Mouse (Mus musculus): Measurements from ENCODE around the gene Gngt1. TPM values are rescaled to one million over a fixed set of nuclear protein-coding genes. Genes with fewer than 3 reads are reported as not detected.

Gngt1 gene
- not detected for total RNA-seq (2022)

GRCm38 (mm10) chr6:3993492-3993891 is at the start of gene Gngt1:
Gene Gngt1 (plus strand): TSS chr6:3993792.
- no peak for DNase-seq

- DNase-seq, result no peak
Observed at GRCm38 (mm10) chr6:3954969-3955368, 38.6 kb upstream of the Gngt1 start.

- DNase-seq, result peak; percentile 5
Observed at GRCm38 (mm10) chr6:3967676-3968626, 25.6 kb upstream of the Gngt1 start.

- no peak for DNase-seq
Observed at GRCm38 (mm10) chr6:3973679-3974078, 19.9 kb upstream of the Gngt1 start.

- DNase-seq, result no peak
Observed at GRCm38 (mm10) chr6:3982661-3983284, 10.8 kb upstream of the Gngt1 start.

- DNase-seq, result no peak
Observed at GRCm38 (mm10) chr6:3988750-3989149, 4.8 kb upstream of the Gngt1 start, which contains the start of gene Tfpi2. Gene Tfpi2 (minus strand): TSS chr6:3988919.

- DNase-seq, result no peak
Observed at GRCm38 (mm10) chr6:3998089-3998488, 4.5 kb downstream of the Gngt1 start.

- no peak for DNase-seq
Observed at GRCm38 (mm10) chr6:3999296-3999695, 5.7 kb downstream of the Gngt1 start.

GRCm38 (mm10) chr6:4000716-4001115 is 7.1 kb downstream of the Gngt1 start:
- no peak for DNase-seq

- DNase-seq, result no peak
Observed at GRCm38 (mm10) chr6:4003445-4003844, 9.9 kb downstream of the Gngt1 start.

- DNase-seq, result peak; percentile 48
Observed at GRCm38 (mm10) chr6:4003890-4004306, 10.3 kb downstream of the Gngt1 start, which contains the start of gene Gng11. Gene Gng11 (plus strand): TSS chr6:4003904.

- DNase-seq, result no peak
Observed at GRCm38 (mm10) chr6:4004808-4005207, 11.2 kb downstream of the Gngt1 start.

GRCm38 (mm10) chr6:4008501-4009040 is 15.0 kb downstream of the Gngt1 start:
- no peak for DNase-seq

- DNase-seq, result no peak
Observed at GRCm38 (mm10) chr6:4009548-4009947, 16.0 kb downstream of the Gngt1 start.

GRCm38 (mm10) chr6:4022645-4023044 is 29.1 kb downstream of the Gngt1 start:
- DNase-seq, result no peak

- DNase-seq, result no peak
Observed at GRCm38 (mm10) chr6:4026367-4026766, 32.8 kb downstream of the Gngt1 start.

GRCm38 (mm10) chr6:4030956-4031355 is 37.4 kb downstream of the Gngt1 start:
- peak; percentile 26 for DNase-seq

- DNase-seq, result no peak
Observed at GRCm38 (mm10) chr6:4041821-4042220, 48.2 kb downstream of the Gngt1 start.

Other genes starting within 250 kb of the Gngt1 start
- not detected for gene Calcr, start 229.1 kb upstream of the Gngt1 start, total RNA-seq (2022)
- 1 to 10 TPM in 3 of 4 experiments, under 1 TPM in 1; 0.75 to 1.6 (median 1.2) TPM for gene Tfpi2, start 4.9 kb upstream of the Gngt1 start, total RNA-seq (2022)
- gene Gng11, start 10.1 kb downstream of the Gngt1 start, total RNA-seq (2022), result 10 to 100 TPM; 23.1 to 45.2 (median 35.0) TPM
- gene Bet1, start 93.2 kb downstream of the Gngt1 start, total RNA-seq (2022), result 10 to 100 TPM; 41.8 to 74.8 (median 52.9) TPM

Measured in adrenal gland, adult 8-10 months (tissue).